Mouse (Mus musculus) regulatory T cell (primary cell): ENCODE data around the gene Neurl1a.

Experiments used
- in situ Hi-C: fragments of 300-600 bp; cut with MboI, MseI; formaldehyde crosslinking; loops from one replicate; pipeline ENCODE4 v1.15.1; 2025; ENCODE audit warnings: high pct_unique_total_duplicates

Neurl1a gene

DNA sequence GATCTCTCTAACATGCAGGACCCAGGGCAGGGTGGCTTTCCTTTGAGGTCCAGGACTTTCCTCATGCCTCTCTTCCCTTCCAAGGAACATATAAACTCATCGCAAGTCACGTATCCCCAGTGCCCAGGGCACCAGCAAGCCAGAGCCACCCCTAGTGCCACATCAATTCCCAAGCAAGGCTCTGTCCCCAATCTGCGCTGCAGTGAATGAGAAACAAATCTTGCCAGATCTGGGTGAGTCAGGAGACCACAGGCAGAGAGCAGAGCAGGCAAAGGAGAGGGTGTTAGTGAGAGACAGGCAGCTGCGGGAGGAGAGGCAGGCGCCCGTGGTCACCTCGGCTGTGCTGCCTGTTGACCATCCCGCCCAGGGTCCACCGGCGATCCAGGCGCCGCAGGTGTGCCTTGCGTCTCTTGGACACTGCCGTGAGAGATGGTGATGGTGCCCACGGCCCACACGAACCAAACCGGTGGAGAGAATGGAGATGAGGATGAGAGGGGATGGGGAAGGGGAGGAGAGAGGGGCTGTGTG, 104.1 kb downstream of the Neurl1a start:
- in situ Hi-C loops, result no loop called here

DNA sequence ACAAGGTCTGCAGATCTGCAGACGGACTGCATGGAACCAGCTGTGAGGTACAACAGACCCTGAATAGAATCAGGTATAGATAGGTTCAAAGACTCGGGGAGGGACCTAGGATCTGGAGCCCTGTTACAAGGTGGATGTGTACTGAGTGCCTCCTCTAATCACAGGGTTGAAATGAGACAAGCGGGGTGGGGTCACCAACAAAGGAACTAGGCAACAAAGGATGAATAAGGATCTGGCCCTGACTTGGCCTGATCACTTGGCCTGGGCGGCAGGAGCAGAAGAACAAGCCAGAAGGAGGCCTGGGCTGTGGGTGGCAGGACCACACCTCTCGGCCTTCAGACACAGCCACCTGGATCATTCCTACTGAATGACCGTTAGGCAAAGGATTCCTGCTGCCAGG, 107.0 kb downstream of the Neurl1a start:
- in situ Hi-C loops, result no loop called here

GRCm38 (mm10) chr19:47286886-47287450, 108.3 kb downstream of the Neurl1a start:
- in situ Hi-C loops, result no loop called here

DNA sequence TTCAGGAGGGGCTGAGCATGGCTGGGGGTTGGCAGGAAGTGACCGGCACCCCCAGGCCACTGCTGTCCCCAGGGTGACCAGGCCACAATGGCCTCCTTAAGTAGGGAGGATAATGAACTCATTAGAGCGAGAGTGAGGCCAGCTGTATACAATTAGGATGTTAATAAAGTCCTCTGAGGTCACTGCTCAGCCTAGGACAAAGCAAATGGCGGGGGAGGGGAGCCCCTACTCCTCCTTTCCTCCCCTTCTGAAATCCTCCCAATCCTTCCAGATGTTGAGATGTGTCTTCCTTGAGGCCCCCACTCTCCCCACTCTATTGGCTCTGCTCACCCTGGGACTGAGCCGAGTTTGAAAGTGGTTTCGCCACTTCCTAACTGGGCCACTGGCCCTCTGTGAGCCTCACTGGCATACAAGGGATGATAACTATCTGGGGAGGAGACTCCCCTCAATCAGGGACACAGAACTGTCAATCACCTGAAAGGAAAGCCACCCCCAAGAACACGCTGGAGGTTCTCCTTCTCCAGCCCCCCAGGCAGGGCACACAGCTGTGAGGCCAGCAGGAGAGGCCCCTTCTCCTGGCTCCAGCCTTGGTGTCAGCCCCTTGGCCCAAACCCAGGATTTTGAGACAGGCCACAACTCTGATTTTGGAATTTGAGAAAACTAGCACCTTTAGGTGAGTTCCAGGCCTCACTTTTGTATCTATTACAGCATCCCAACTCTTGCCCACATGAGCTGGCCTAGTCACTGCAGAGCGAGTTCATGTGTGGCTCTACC, 112.9 kb downstream of the Neurl1a start:
- in situ Hi-C loops, result no loop called here

GRCm38 (mm10) chr19:47292451-47292951, 113.9 kb downstream of the Neurl1a start:
- in situ Hi-C loops, result no loop called here

DNA sequence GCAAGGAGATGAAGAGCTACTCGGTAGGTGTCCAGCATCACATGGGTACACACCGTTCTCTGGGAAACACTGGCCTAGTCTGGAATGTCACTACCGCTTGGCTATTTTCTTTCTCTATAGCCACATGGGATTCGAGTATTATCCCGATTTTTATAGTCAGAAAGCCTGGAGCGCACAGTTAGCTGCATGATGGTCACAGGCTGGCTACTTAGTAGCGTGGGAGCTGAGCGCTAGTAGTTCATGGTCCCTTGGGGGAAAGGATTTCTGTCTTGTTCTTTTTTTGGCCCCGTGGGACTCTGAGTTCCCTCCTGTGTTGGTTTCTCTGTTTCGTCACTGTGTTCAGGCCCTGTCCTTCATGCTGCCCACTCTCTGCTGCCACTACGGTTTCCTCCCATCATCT, 119.5 kb downstream of the Neurl1a start:
- in situ Hi-C loops, result no loop called here

DNA sequence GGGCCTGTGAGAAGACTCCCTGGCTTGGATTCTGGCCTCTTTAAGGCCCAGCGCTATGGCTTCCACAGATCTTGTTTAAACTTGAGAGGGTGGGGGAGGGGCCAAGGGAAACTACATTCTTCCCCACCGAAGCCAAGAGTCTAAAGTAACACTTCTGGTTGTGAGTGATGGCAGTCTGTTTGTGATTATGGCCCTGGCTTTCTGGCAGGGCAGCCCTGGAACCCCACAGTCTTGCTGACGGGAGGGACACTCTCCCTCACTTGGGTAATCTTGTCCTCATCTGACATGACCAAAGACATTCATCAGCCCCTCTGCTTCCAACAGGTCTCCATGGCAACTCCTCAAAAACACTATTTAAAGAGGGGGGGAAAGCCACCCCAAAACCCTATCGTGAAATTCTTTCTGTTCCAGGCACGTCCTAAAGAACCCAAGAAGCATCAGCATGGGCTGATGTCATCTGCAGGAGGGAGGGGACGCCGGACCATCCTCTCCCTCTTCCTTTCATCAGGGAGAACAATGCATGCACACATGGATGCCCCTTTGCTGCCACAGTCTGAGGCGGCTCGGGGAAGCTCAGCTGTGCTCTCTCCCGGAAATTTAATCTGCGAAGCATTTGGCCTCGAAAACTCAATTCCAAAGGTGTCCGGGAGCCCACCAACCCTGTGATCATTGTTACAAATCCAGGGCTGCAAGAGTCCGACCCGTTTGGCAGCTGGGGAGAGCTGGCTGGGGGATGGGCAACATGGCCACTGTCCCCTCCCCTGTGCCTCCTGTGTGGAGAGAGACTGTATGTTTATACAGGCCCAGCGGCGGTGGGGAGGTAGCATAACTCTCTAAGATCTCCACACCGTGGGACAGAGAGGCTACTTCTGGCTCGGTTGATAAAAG, 122.9 kb downstream of the Neurl1a start:
- in situ Hi-C loops, result no loop called here

GRCm38 (mm10) chr19:47302191-47302852, 123.7 kb downstream of the Neurl1a start:
- in situ Hi-C loops, result no loop called here

GRCm38 (mm10) chr19:47303128-47303527, 124.5 kb downstream of the Neurl1a start:
- in situ Hi-C loops, result no loop called here

DNA sequence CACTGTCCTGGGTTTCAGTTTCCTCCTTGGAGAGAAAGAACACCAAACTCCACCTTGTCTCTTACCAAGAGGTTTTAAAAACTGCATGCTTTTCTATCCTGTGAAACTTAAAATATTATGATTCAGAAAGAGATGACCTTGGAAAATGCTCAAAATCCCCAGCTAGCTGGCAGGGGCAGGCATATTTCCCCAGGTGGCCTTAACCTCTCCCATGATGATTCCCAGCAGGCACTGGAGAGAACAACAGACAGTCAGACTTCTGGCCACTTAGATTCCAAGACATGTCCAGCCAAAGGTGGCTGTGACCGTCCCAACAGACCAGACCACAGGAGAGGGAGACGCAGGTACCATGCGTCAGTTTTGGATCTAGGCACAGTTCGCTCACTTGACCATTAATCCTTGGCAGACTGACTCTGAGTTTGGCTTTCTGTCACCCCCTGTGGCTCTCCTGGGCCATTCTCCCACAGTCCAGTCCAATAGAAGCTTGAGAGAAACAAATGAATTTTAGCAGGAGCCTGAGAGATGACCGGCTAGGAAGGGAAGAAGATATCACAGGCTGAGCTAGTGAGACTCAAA, 125.6 kb downstream of the Neurl1a start:
- in situ Hi-C loops, result no loop called here

DNA sequence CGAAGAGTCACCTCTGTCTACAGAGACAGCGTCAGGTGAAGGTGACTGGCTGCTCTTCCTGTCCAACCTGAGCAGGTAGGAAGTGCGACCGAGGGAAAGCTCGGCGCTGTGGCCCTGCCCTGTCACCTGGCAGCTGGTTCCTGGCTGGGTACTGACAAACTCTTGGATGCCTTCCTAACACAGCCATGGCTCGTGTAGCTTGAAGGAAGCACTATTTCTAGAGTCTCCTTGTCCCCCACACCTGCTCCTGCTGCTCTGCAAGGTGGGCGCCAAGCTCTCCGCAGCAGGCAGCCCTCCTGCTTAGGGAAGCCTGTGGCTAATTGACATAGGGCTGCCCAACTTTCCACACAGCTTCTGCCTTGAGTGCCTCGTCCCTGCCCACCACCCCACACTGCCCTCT, 126.8 kb downstream of the Neurl1a start:
- in situ Hi-C loops, result no loop called here

DNA sequence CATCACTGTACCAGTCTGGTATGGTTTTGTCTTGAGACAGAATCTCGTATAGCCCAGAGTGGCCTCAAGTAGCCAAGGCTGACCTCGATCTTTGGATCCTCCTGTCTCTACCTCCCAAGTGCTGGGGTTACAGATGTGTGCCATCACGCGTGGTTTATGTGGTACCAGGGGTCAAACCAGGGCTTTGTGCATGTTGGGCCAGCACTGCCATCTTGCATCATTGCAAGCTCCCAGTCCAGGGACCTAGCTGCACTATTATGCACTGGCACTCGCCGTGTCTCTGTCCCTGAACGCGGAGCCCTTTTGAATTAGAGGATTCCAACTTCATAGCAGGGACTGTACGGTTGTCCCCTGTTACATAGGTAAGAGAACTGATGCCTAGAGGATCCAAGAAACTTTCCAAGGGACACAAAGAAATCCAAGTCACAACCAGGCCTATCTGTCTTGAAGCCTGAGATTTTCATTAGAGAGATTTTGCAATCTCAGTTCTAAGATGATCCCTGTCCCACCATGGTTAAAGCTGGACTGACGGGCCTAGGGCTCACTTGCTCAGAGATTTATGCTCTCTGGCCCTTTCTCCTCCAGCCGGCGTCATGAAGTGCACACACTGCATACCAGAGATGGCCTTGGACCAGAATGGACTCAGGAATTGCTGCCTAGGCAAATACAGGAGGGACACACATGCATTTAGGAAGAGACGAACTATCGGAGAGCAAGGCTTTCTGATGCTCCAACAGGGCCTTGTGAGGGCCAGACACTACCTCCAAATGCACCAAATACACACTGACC, 127.7 kb downstream of the Neurl1a start:
- in situ Hi-C loops, result no loop called here

DNA sequence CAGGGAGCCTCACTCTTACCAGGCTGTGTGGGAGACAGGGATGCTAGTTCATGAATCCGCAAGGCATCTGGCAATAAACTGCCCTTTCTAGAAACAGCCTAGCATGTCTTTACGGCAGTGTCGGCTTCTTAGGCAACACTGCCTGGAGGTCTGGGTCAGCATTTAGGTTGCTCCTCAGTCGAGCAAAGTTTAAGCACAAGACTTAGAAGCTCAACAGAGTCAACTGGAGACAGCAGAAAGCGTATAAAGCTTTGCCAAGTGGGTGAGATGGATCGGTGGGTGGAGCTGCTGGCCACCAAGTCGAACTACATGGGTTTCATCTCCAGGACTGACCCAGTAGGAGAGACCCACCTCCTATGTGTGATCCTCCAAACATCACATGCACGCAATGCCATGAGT, 128.3 kb downstream of the Neurl1a start:
- in situ Hi-C loops, result no loop called here
